ENCODE assay signal across 8 mouse cellular contexts in the genomic region with DNA sequence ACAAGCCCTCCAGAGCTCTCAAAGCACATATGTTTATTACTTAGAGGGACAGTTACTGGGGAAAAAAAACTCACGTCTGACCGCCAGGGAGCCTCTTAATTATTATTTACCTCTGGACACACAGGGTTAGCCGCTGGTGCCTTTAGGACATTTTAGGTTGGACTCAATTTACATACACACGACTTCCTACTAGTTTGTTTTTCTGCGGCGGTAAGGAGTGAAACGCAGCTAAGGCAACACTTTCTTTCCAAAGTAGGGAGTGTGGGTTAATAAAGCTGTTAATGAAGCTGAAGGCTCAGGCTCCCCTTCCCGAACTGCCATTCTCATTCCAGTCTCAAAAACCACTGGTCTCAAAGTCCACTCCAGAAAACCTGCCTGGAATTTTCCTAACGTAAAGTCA.
DNase-seq lines count a peak whose midpoint lies in the region; ATAC-seq and TF ChIP-seq lines count a peak whose summit lies in the region.

No protein-coding gene starts in this region.

- H3K4me1 ChIP-seq in kidney, adult 2 months (ENCODE audit: control insufficient read depth, insufficient read depth, low read length), result peaks cover 28% of the 10 kb centered on the region; the same call in 1 of the 2 replicates
- peaks cover 15% of the 10 kb centered on the region for H3K4me1 ChIP-seq in intestine, embryonic 15.5 days (replicated peaks)
- peaks cover 26% of the 10 kb centered on the region for H3K4me1 ChIP-seq in midbrain, embryonic 15.5 days

- under 1% methylated on average over 9 of the region's 9 CpGs for WGBS in kidney, adult 2 months
- WGBS in intestine, embryonic 15.5 days, result 3% methylated on average over 9 of the region's 9 CpGs
- WGBS in midbrain, embryonic 15.5 days, result 4% methylated on average over 9 of the region's 9 CpGs

- H3K27me3 ChIP-seq in kidney, adult 2 months (replicated peaks; ENCODE audit: control insufficient read depth, insufficient read depth, low read length), result no peaks in the 10 kb centered on the region
- no peaks in the 10 kb centered on the region for H3K27me3 ChIP-seq in intestine, embryonic 15.5 days (replicated peaks)
- H3K27me3 ChIP-seq in midbrain, embryonic 15.5 days (replicated peaks), result no peaks in the 10 kb centered on the region

- TF ChIP-seq POLR2A in kidney, adult 2 months (IDR thresholded peaks at IDR 0.05; ENCODE audit: low read depth, low read length), result no peak

- peak overlapping the region; percentile 66 for H3K4me2 ChIP-seq in intestine, embryonic 15.5 days (replicated peaks)
- H3K4me2 ChIP-seq in midbrain, embryonic 15.5 days, result peak overlapping the region; percentile 55

- H3K9ac ChIP-seq in intestine, embryonic 15.5 days, result peak overlapping the region; percentile 50
- peak overlapping the region; percentile 12 for H3K9ac ChIP-seq in midbrain, embryonic 15.5 days

- H3K27ac ChIP-seq in kidney, adult 2 months (ENCODE audit: insufficient read depth, low read depth, low read length), result peak overlapping the region; percentile 90
- H3K27ac ChIP-seq in intestine, embryonic 15.5 days, result peak overlapping the region; percentile 91
- H3K27ac ChIP-seq in midbrain, embryonic 15.5 days, result peak overlapping the region; percentile 63

- ATAC-seq in common myeloid progenitor, adult 5-6 weeks (replicated peaks; ENCODE audit: low read depth, poor library complexity, severe bottlenecking), result peak; percentile 20; the same call in 1 of the 2 replicates
- peak; percentile 57 for ATAC-seq in intestine, embryonic 15.5 days
- no peak for ATAC-seq in midbrain, embryonic 15.5 days (replicated peaks)

- no peak for TF ChIP-seq CTCF in kidney, adult 2 months (conservative IDR thresholded peaks at IDR 0.05; ENCODE audit: insufficient read depth, insufficient read length, low read depth, low read length)

- peak overlapping the region; percentile 79 for H3K4me3 ChIP-seq in kidney, adult 2 months (ENCODE audit: insufficient read depth, low read depth, low read length)
- peak overlapping the region; percentile 42 for H3K4me3 ChIP-seq in intestine, embryonic 15.5 days (replicated peaks)
- peak overlapping the region; percentile 36 for H3K4me3 ChIP-seq in midbrain, embryonic 15.5 days

- no peaks in the 10 kb centered on the region for H3K9me3 ChIP-seq in intestine, embryonic 15.5 days
- H3K9me3 ChIP-seq in midbrain, embryonic 15.5 days, result no peaks in the 10 kb centered on the region

- DNase-seq in kidney, adult 2 months, result no peak
- DNase-seq in kidney, adult 18-20 months, result no peak
- no peak for DNase-seq in layer of hippocampus, postnatal 25 days (ENCODE audit: extremely low spot score in 1 of 2, low spot score in 1 of 2)
- no peak for DNase-seq in right cerebral cortex, postnatal 14 days
- no peak for DNase-seq in layer of hippocampus, adult 9-11 months

- peaks cover 2% of the 10 kb centered on the region; the same call in 1 of the 2 replicates for H3K36me3 ChIP-seq in kidney, adult 2 months (ENCODE audit: control insufficient read depth, insufficient read depth, low read length)
- no peaks in the 10 kb centered on the region for H3K36me3 ChIP-seq in intestine, embryonic 15.5 days
- no peaks in the 10 kb centered on the region for H3K36me3 ChIP-seq in midbrain, embryonic 15.5 days (replicated peaks)
